ENCODE assay signal across 32 mouse cellular contexts in the genomic region with DNA sequence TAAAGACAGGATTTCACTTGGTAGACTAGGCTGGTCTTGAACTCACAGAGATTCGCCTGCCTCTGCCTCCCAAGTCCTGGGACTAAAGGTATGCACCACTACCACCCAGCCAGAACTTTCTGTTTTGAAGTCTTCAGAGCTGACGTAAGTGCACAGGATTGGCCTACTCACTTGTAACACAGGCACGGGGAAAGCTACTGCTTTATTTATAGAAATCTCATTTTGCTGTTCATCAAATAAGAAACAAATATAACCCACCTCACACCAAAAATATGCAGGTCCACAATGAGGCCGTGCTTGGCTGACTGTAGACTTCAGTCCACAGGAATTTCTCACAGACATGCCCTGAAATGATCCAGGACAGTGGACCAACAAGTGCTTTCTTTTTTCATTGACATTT. TPM values are rescaled to one million over a fixed set of nuclear protein-coding genes. Genes with fewer than 3 reads are reported as not detected.
"Had no signal": no experiment of that assay in that cellular context is flagged by ENCODE, and none has a peak within 500 bp of the region (broad histone marks: within the 10 kb centered on the region; RNA-seq: fewer than 3 reads in every experiment).

No protein-coding gene starts in this region.

- DNase-seq: left cerebral cortex, postnatal 4 days; liver; liver, embryonic 13.5 days; liver, postnatal 0 days; lung, adult 18-20 months; lung, adult 2 months; lung, embryonic 14.5 days; lung, postnatal 10 days; lung, postnatal 14 days; lung, postnatal 36 days had no signal

- H3K27me3 ChIP-seq: limb, embryonic 12.5 days; limb, embryonic 13.5 days; limb, embryonic 15.5 days; lung, embryonic 15.5 days; midbrain, embryonic 12.5 days; midbrain, embryonic 13.5 days; midbrain, embryonic 15.5 days; neural tube, embryonic 12.5 days had no signal

- H3K4me2 ChIP-seq: limb, embryonic 12.5 days; limb, embryonic 13.5 days; limb, embryonic 15.5 days; liver, embryonic 11.5 days; liver, embryonic 12.5 days; liver, embryonic 13.5 days; liver, embryonic 15.5 days; lung, embryonic 14.5 days; lung, embryonic 15.5 days; midbrain, embryonic 12.5 days; midbrain, embryonic 13.5 days; midbrain, embryonic 15.5 days; neural tube, embryonic 12.5 days had no signal

- H3K27ac ChIP-seq: limb, embryonic 10.5 days; limb, embryonic 12.5 days; limb, embryonic 13.5 days; limb, embryonic 15.5 days; liver, embryonic 12.5 days; liver, embryonic 13.5 days; liver, embryonic 14.5 days; liver, embryonic 15.5 days; lung, embryonic 15.5 days; macrophage; midbrain, embryonic 10.5 days; midbrain, embryonic 12.5 days; midbrain, embryonic 13.5 days; midbrain, embryonic 15.5 days; neural tube, embryonic 12.5 days had no signal

- H3K9me3 ChIP-seq: limb, embryonic 10.5 days; limb, embryonic 12.5 days; limb, embryonic 13.5 days; limb, embryonic 15.5 days; liver, embryonic 12.5 days; liver, embryonic 13.5 days; liver, embryonic 15.5 days; lung, embryonic 15.5 days; megakaryocyte, embryonic 14.5 days; midbrain, embryonic 10.5 days; midbrain, embryonic 12.5 days; midbrain, embryonic 13.5 days; midbrain, embryonic 15.5 days; neural tube, embryonic 12.5 days had no signal

- H3K4me1 ChIP-seq: limb, embryonic 10.5 days; limb, embryonic 12.5 days; limb, embryonic 13.5 days; limb, embryonic 15.5 days; liver, embryonic 15.5 days; lung, embryonic 15.5 days; megakaryocyte, embryonic 14.5 days; midbrain, embryonic 10.5 days; midbrain, embryonic 12.5 days; midbrain, embryonic 13.5 days; midbrain, embryonic 15.5 days; neural tube, embryonic 12.5 days had no signal

- H3K9ac ChIP-seq: limb, embryonic 12.5 days; limb, embryonic 13.5 days; limb, embryonic 15.5 days; liver, embryonic 12.5 days; liver, embryonic 13.5 days; liver, embryonic 14.5 days; liver, embryonic 15.5 days; liver, postnatal 0 days; lung, embryonic 14.5 days; lung, embryonic 15.5 days; midbrain, embryonic 12.5 days; midbrain, embryonic 13.5 days; midbrain, embryonic 15.5 days; neural tube, embryonic 12.5 days had no signal

- H3K4me3 ChIP-seq: limb, embryonic 10.5 days; limb, embryonic 12.5 days; limb, embryonic 13.5 days; limb, embryonic 15.5 days; liver, embryonic 12.5 days; liver, embryonic 13.5 days; liver, embryonic 15.5 days; lung, embryonic 15.5 days; megakaryocyte, embryonic 14.5 days; midbrain, embryonic 10.5 days; midbrain, embryonic 12.5 days; midbrain, embryonic 13.5 days; midbrain, embryonic 15.5 days; myocyte; neural tube, embryonic 12.5 days had no signal

- ATAC-seq: liver, embryonic 12.5 days; liver, postnatal 0 days; lung, postnatal 0 days; midbrain, embryonic 13.5 days; midbrain, embryonic 15.5 days; midbrain, embryonic 16.5 days had no signal

- H3K36me3 ChIP-seq: limb, embryonic 10.5 days; limb, embryonic 12.5 days; limb, embryonic 13.5 days; limb, embryonic 15.5 days; liver, embryonic 13.5 days; liver, embryonic 15.5 days; lung, embryonic 15.5 days; midbrain, embryonic 12.5 days; midbrain, embryonic 13.5 days; midbrain, embryonic 15.5 days; neural tube, embryonic 12.5 days had no signal

RNA-seq across cellular contexts. Expression of gene Ano1, which starts 31.8 kb away (rescaled TPM):
- total RNA-seq: megakaryocyte progenitor cell, adult 5-6 weeks; megakaryocyte, adult 5-6 weeks; megakaryocyte-erythroid progenitor cell, adult 5-6 weeks had no signal
- polyA plus RNA-seq: macrophage had no signal
